ENCODE assay signal across 8 mouse cellular contexts in the genomic region with DNA sequence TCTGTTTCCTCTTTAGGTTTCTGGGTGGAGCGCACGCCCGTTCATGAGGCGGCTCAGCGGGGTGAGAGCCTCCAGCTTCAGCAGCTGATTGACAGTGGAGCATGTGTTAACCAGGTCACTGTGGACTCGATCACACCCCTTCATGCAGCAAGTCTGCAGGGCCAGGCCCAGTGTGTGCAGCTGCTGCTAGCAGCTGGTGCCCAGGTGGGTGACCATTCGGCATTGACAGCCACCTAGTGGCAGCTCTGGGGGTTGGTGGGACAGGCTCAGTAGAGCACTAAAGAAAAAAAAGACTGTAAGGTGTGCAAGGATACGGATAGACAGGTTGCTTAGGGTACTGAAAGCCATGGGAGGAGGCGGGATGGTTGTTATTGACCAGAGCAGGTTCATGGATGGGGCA. TPM values are rescaled to one million over a fixed set of nuclear protein-coding genes. Genes with fewer than 3 reads are reported as not detected.
DNase-seq lines count a peak whose midpoint lies in the region; ATAC-seq lines count a peak whose summit lies in the region.

No protein-coding gene starts in this region.

- no peak overlapping the region for H3K4me2 ChIP-seq in heart, embryonic 15.5 days
- H3K4me2 ChIP-seq in hindbrain, embryonic 15.5 days: no peak overlapping the region
- H3K4me2 ChIP-seq in liver, embryonic 13.5 days: no peak overlapping the region
- H3K4me2 ChIP-seq in neural tube, embryonic 14.5 days (ENCODE audit: low read depth, low read length): no peak overlapping the region

- ATAC-seq in heart, embryonic 15.5 days (replicated peaks; ENCODE audit: insufficient number of reproducible peaks, insufficient read depth, low FRiP score, low read depth): 0 out of 2 replicates have a peak, but pooled peaks have one; percentile 39
- 0 out of 2 replicates have a peak, but pooled peaks have one; percentile 30 for ATAC-seq in hindbrain, embryonic 15.5 days (ENCODE audit: low FRiP score, low read depth)
- ATAC-seq in liver, embryonic 13.5 days (ENCODE audit: low read depth): peak; percentile 34; the same call in 1 of the 2 replicates
- peak; percentile 59; the same call in 1 of the 2 replicates for ATAC-seq in neural tube, embryonic 14.5 days (ENCODE audit: low read depth)

- H3K9ac ChIP-seq in heart, embryonic 15.5 days: no peak overlapping the region
- H3K9ac ChIP-seq in hindbrain, embryonic 15.5 days: no peak overlapping the region
- H3K9ac ChIP-seq in liver, embryonic 13.5 days: no peak overlapping the region
- no peak overlapping the region for H3K9ac ChIP-seq in neural tube, embryonic 14.5 days (replicated peaks; ENCODE audit: low read depth, low read length)

- no peak for DNase-seq in heart, adult 9 months (ENCODE audit: low spot score in 2 of 2)
- DNase-seq in NIH3T3 (ENCODE audit: low read depth): peak; percentile 42
- no peak for DNase-seq in liver, embryonic 13.5 days
- DNase-seq in frontal cortex, adult 2 months (ENCODE audit: extremely low spot score in 1 of 2, low spot score in 1 of 2): no peak
- DNase-seq in right cerebral cortex, adult 18-20 months: no peak

- H3K27ac ChIP-seq in heart, embryonic 15.5 days: no peak overlapping the region
- no peak overlapping the region for H3K27ac ChIP-seq in hindbrain, embryonic 15.5 days (replicated peaks)
- no peak overlapping the region for H3K27ac ChIP-seq in liver, embryonic 13.5 days
- H3K27ac ChIP-seq in neural tube, embryonic 14.5 days (ENCODE audit: low read depth, low read length): no peak overlapping the region

- H3K27me3 ChIP-seq in heart, embryonic 15.5 days: no peaks in the 10 kb centered on the region
- H3K27me3 ChIP-seq in hindbrain, embryonic 15.5 days: no peaks in the 10 kb centered on the region
- no peaks in the 10 kb centered on the region for H3K27me3 ChIP-seq in liver, embryonic 13.5 days
- H3K27me3 ChIP-seq in neural tube, embryonic 14.5 days (ENCODE audit: control insufficient read depth, insufficient read depth, low read length): no peaks in the 10 kb centered on the region

- H3K9me3 ChIP-seq in heart, embryonic 15.5 days (replicated peaks): no peaks in the 10 kb centered on the region
- H3K9me3 ChIP-seq in hindbrain, embryonic 15.5 days: no peaks in the 10 kb centered on the region
- no peaks in the 10 kb centered on the region for H3K9me3 ChIP-seq in liver, embryonic 13.5 days (replicated peaks)
- no peaks in the 10 kb centered on the region for H3K9me3 ChIP-seq in neural tube, embryonic 14.5 days (ENCODE audit: control insufficient read depth, low read length)

- 63% methylated on average over 9 of the region's 9 CpGs for WGBS in heart, embryonic 15.5 days
- 74% methylated on average over 9 of the region's 9 CpGs for WGBS in hindbrain, embryonic 15.5 days
- 67% methylated on average over 9 of the region's 9 CpGs for WGBS in liver, embryonic 13.5 days (ENCODE audit: insufficient replicate concordance)
- WGBS in neural tube, embryonic 14.5 days: 85% methylated on average over 9 of the region's 9 CpGs

- H3K36me3 ChIP-seq in heart, embryonic 15.5 days: no peaks in the 10 kb centered on the region
- 0 out of 2 replicates have a peak, but pooled peaks cover 13% of the 10 kb centered on the region for H3K36me3 ChIP-seq in hindbrain, embryonic 15.5 days
- H3K36me3 ChIP-seq in liver, embryonic 13.5 days: no peaks in the 10 kb centered on the region
- H3K36me3 ChIP-seq in neural tube, embryonic 14.5 days (ENCODE audit: control insufficient read depth, insufficient read depth, low read length): no peaks in the 10 kb centered on the region

- H3K4me1 ChIP-seq in heart, embryonic 15.5 days (replicated peaks): no peaks in the 10 kb centered on the region
- H3K4me1 ChIP-seq in hindbrain, embryonic 15.5 days (replicated peaks): no peaks in the 10 kb centered on the region
- H3K4me1 ChIP-seq in liver, embryonic 13.5 days (replicated peaks): peaks cover 10% of the 10 kb centered on the region
- no peaks in the 10 kb centered on the region for H3K4me1 ChIP-seq in neural tube, embryonic 14.5 days (ENCODE audit: control insufficient read depth, insufficient read depth, low read length)

- H3K4me3 ChIP-seq in heart, embryonic 15.5 days: no peak overlapping the region
- no peak overlapping the region for H3K4me3 ChIP-seq in hindbrain, embryonic 15.5 days
- no peak overlapping the region for H3K4me3 ChIP-seq in liver, embryonic 13.5 days (replicated peaks)
- no peak overlapping the region for H3K4me3 ChIP-seq in neural tube, embryonic 14.5 days (ENCODE audit: low read depth, low read length)

RNA-seq across cellular contexts. Expression of gene Asb13, which starts 8.2 kb away (rescaled TPM):
- polyA plus RNA-seq in heart, embryonic 15.5 days (2015; fragmentation: Nextera tagmentation; extraction: Ambion mirVana): 4.7 and 6.4 TPM in 2 replicates
- polyA plus RNA-seq in hindbrain, embryonic 15.5 days (2015; fragmentation: Nextera tagmentation; extraction: Ambion mirVana): 13.4 and 17.9 TPM in 2 replicates
- 2.1 and 2.8 TPM in 2 replicates for polyA plus RNA-seq in liver, embryonic 13.5 days (2015; fragmentation: Nextera tagmentation; extraction: Ambion mirVana)
- polyA plus RNA-seq in neural tube, embryonic 14.5 days (2014; fragmentation: Nextera tagmentation; extraction: Ambion mirVana): 16.6 and 16.9 TPM in 2 replicates
- 33.1 and 36.6 TPM in 2 replicates for polyA plus RNA-seq in frontal cortex, adult 2 months (2012; rRNA removed)

RNA-seq across cellular contexts. Expression of gene Fam208b, which starts 31.1 kb away (rescaled TPM):
- polyA plus RNA-seq in heart, embryonic 15.5 days (2015; fragmentation: Nextera tagmentation; extraction: Ambion mirVana): 8.8 and 9.3 TPM in 2 replicates
- 13.5 and 16.8 TPM in 2 replicates for polyA plus RNA-seq in hindbrain, embryonic 15.5 days (2015; fragmentation: Nextera tagmentation; extraction: Ambion mirVana)
- polyA plus RNA-seq in liver, embryonic 13.5 days (2015; fragmentation: Nextera tagmentation; extraction: Ambion mirVana): 3.3 and 4.3 TPM in 2 replicates
- polyA plus RNA-seq in neural tube, embryonic 14.5 days (2014; fragmentation: Nextera tagmentation; extraction: Ambion mirVana): 24.9 and 27.0 TPM in 2 replicates
- 16.5 and 16.8 TPM in 2 replicates for polyA plus RNA-seq in frontal cortex, adult 2 months (2012; rRNA removed)
